Mouse (Mus musculus) erythroblast, adult 5-6 weeks (primary cell): ENCODE data around the gene Jaml. TPM values are rescaled to one million over a fixed set of nuclear protein-coding genes. Genes with fewer than 3 reads are reported as not detected.

Source experiments
- ATAC-seq: replicated peaks from 2 replicates; pipeline ENCODE4 v1.8.0; 2016; ENCODE audit warnings: moderate number of reproducible peaks, mild to moderate bottlenecking, moderate TSS enrichment, inconsistent platforms; ENCODE audit not compliant: poor library complexity, low FRiP score, severe bottlenecking
- total RNA-seq, 2 experiments: library from RNA; stranded (forward) in 1 of 2; stranded (reverse) in 1 of 2; fragments of 150-400 nt in 1 of 2; fragments of 200-764, 138-1000 nt in 1 of 2; gene quantifications; 2 replicates each; pipeline versions ENCODE4 v1.2.3 to v1.2.4; 2015 to 2017; ENCODE audit warnings: low replicate concordance in 2 of 2

The Jaml gene
- total RNA-seq, 2 experiments from 2014 or later = 1.2 to 3.1 TPM

GRCm38 (mm10) chr9:45119316-45119953, 40.5 kb downstream of the Jaml start:
- ATAC-seq = no peak

- ATAC-seq = no peak
Measured at GRCm38 (mm10) chr9:45119954-45120530, 41.1 kb downstream of the Jaml start.

GRCm38 (mm10) chr9:45120567-45120966, 41.6 kb downstream of the Jaml start:
- ATAC-seq = no peak

GRCm38 (mm10) chr9:45121001-45121400, 42.0 kb downstream of the Jaml start:
- no peak for ATAC-seq

GRCm38 (mm10) chr9:45121769-45122168, 42.8 kb downstream of the Jaml start:
- no peak for ATAC-seq

- ATAC-seq = no peak
Measured at GRCm38 (mm10) chr9:45122209-45122761, 43.3 kb downstream of the Jaml start.

- no peak for ATAC-seq
Measured at GRCm38 (mm10) chr9:45125211-45125610, 46.2 kb downstream of the Jaml start.

GRCm38 (mm10) chr9:45126941-45127340, 48.0 kb downstream of the Jaml start:
- no peak for ATAC-seq

GRCm38 (mm10) chr9:45130119-45130518, 51.1 kb downstream of the Jaml start:
- ATAC-seq = no peak

- ATAC-seq = no peak
Measured at GRCm38 (mm10) chr9:45133484-45134310, 54.7 kb downstream of the Jaml start.

- no peak for ATAC-seq
Measured at GRCm38 (mm10) chr9:45136442-45137169, 57.6 kb downstream of the Jaml start.

- ATAC-seq = no peak
Measured at GRCm38 (mm10) chr9:45138191-45139032, 59.4 kb downstream of the Jaml start, which contains the start of gene Scn4b. Gene Scn4b, plus strand, starts transcription at chr9:45138395.

- no peak for ATAC-seq
Measured at GRCm38 (mm10) chr9:45139082-45139481, 60.1 kb downstream of the Jaml start.

- ATAC-seq = no peak
Measured at GRCm38 (mm10) chr9:45140945-45141344, 62.0 kb downstream of the Jaml start.

- ATAC-seq = no peak
Measured at GRCm38 (mm10) chr9:45142686-45143085, 63.7 kb downstream of the Jaml start.

- 0 out of 2 replicates have a peak, but pooled peaks have one; percentile 25 for ATAC-seq
Measured at GRCm38 (mm10) chr9:45145533-45146266, 66.7 kb downstream of the Jaml start.

GRCm38 (mm10) chr9:45146267-45146597, 67.2 kb downstream of the Jaml start:
- ATAC-seq = 0 out of 2 replicates have a peak, but pooled peaks have one; percentile 34

GRCm38 (mm10) chr9:45150933-45151332, 72.0 kb downstream of the Jaml start:
- ATAC-seq = no peak
